Mouse (Mus musculus): ENCODE results near the gene Adamts5. TPM values are rescaled to one million over a fixed set of nuclear protein-coding genes. Genes with fewer than 3 reads are reported as not detected.
A peak's percentile ranks its signal among the peaks of the same experiment; 100 is the strongest.

Adamts5 gene
- polyA plus RNA-seq (2012; rRNA removed): 0.11 and 0.12 TPM in 2 replicates
- polyA plus RNA-seq (2014; fragmentation: Nextera tagmentation; extraction: Ambion mirVana): 0.25 and 0.39 TPM in 2 replicates

DNA sequence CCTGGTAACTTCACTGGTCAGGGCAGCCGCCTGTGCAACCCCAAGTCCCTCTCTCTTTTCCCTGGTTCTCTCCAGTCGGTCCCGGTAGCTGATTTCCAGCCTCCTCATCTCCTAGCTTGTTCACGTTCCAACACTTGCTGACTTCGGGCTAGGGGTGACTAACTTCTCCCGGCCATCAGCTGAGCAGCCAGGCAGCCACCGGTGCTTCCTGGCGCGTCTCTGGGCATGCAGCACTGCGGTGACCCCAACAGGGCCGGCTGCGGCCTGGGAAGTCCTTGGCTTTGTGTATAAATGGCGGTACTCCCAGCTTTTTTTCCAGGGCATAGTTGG lies at the start of gene Adamts5:
TSS of gene Adamts5 (minus strand) at position 248 of the 330 bp plus-strand sequence.
- ATAC-seq (ENCODE audit: insufficient read depth) (no peak), DNase-seq (ENCODE audit: low read depth in 3 of 3, low spot score in 3 of 3) (no peak)
- H3K27me3 ChIP-seq (ENCODE audit: control insufficient read depth, insufficient read depth, low read length): peaks cover 23% of the 10 kb centered on the region
- peak within 1 kb of the TSS; percentile 56 for H3K4me2 ChIP-seq (ENCODE audit: low read depth)
- H3K9me3 ChIP-seq (ENCODE audit: control insufficient read depth, low read length): no peaks in the 10 kb centered on the region
- H3K4me1 ChIP-seq (replicated peaks; ENCODE audit: control insufficient read depth in 2 of 2, insufficient read depth in 2 of 2, low read length in 1 of 2): no peaks in the 10 kb centered on the region
- 6% methylated on average over 13 of the region's 13 CpGs for WGBS (ENCODE audit: insufficient replicate concordance)
- peak within 1 kb of the TSS; percentile 47 for H3K4me3 ChIP-seq (ENCODE audit: insufficient read depth in 1 of 2, low read depth in 2 of 2, low read length in 2 of 2)
- H3K27ac ChIP-seq: no peak within 1 kb of the TSS
- no peak within 1 kb of the TSS for H3K9ac ChIP-seq (replicated peaks)
- TF ChIP-seq CTCF (IDR thresholded peaks at IDR 0.05; ENCODE audit: low read depth) (no peak), EP300 (IDR thresholded peaks at IDR 0.05; ENCODE audit: low read depth) (no peak)
- no peaks in the 10 kb centered on the region for H3K36me3 ChIP-seq (replicated peaks; ENCODE audit: control insufficient read depth, insufficient read depth, low read depth)

DNA sequence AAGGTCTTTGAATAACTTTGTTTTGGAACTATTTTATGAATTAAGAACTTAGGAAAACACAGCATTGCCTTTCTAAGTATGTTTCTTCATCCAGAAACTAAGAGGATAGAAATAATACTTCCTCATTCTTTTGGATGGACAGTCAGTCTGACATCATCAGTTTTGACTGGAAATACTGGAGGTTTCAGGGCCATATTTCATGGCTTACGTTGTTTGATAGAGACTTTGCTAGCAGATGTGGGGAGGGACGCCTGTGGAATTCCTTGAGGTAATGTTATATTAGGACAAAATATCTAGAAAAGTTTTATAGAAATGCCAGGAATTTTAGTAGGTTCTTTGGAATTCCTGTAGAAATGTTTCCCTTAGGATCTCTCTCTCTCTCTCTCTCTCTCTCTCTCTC lies 48.7 kb upstream of the Adamts5 start:
- 44% methylated on average over 2 of the region's 2 CpGs for WGBS (ENCODE audit: insufficient replicate concordance)
- Histone ChIP-seq H3K9me3 (ENCODE audit: control insufficient read depth, low read length) (no peaks in the 10 kb centered on the region), H3K27me3 (ENCODE audit: control insufficient read depth, insufficient read depth, low read length) (no peaks in the 10 kb centered on the region), H3K4me1 (replicated peaks; ENCODE audit: control insufficient read depth in 2 of 2, insufficient read depth in 2 of 2, low read length in 1 of 2) (no peaks in the 10 kb centered on the region), H3K4me3 (ENCODE audit: insufficient read depth in 1 of 2, low read depth in 2 of 2, low read length in 2 of 2) (no peak overlapping the region), H3K9ac (replicated peaks) (no peak overlapping the region), H3K4me2 (ENCODE audit: low read depth) (no peak overlapping the region), H3K27ac (no peak overlapping the region), H3K36me3 (replicated peaks; ENCODE audit: control insufficient read depth, insufficient read depth, low read depth) (no peaks in the 10 kb centered on the region)
- ATAC-seq (ENCODE audit: insufficient read depth) (no peak), DNase-seq (ENCODE audit: low read depth in 3 of 3, low spot score in 3 of 3) (no peak)
- TF ChIP-seq CTCF (IDR thresholded peaks at IDR 0.05; ENCODE audit: low read depth) (no peak), EP300 (IDR thresholded peaks at IDR 0.05; ENCODE audit: low read depth) (no peak)

DNA sequence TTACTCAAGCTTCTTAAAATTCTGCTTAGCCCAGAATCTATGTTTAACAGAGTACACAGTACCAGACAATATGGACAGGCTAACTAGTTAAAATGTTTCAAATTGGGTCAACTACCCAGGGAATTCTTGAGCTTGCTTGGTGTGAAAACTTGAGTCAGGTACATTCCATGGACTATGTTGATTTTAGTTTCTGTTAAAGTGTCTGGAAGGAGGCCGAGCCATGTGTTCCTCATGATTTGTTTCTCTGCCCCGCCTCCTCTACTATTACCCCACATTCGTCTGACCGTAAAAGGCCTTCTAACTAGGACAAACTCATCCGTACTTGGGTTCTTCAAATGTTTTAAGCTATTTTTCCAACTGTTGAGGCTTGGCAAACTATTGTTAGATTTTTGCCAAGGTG lies 24.4 kb upstream of the Adamts5 start:
- Histone ChIP-seq H3K27ac (no peak overlapping the region), H3K27me3 (ENCODE audit: control insufficient read depth, insufficient read depth, low read length) (no peaks in the 10 kb centered on the region), H3K4me2 (ENCODE audit: low read depth) (no peak overlapping the region), H3K36me3 (replicated peaks; ENCODE audit: control insufficient read depth, insufficient read depth, low read depth) (no peaks in the 10 kb centered on the region), H3K9ac (replicated peaks) (no peak overlapping the region), H3K4me1 (replicated peaks; ENCODE audit: control insufficient read depth in 2 of 2, insufficient read depth in 2 of 2, low read length in 1 of 2) (no peaks in the 10 kb centered on the region), H3K4me3 (ENCODE audit: insufficient read depth in 1 of 2, low read depth in 2 of 2, low read length in 2 of 2) (no peak overlapping the region), H3K9me3 (ENCODE audit: control insufficient read depth, low read length) (no peaks in the 10 kb centered on the region)
- WGBS (ENCODE audit: insufficient replicate concordance): 75% methylated on average over 5 of the region's 5 CpGs
- DNase-seq (ENCODE audit: low read depth in 3 of 3, low spot score in 3 of 3) (no peak), ATAC-seq (ENCODE audit: insufficient read depth) (no peak)
- TF ChIP-seq CTCF (IDR thresholded peaks at IDR 0.05; ENCODE audit: low read depth): no peak
- no peak for TF ChIP-seq EP300 (IDR thresholded peaks at IDR 0.05; ENCODE audit: low read depth)

DNA sequence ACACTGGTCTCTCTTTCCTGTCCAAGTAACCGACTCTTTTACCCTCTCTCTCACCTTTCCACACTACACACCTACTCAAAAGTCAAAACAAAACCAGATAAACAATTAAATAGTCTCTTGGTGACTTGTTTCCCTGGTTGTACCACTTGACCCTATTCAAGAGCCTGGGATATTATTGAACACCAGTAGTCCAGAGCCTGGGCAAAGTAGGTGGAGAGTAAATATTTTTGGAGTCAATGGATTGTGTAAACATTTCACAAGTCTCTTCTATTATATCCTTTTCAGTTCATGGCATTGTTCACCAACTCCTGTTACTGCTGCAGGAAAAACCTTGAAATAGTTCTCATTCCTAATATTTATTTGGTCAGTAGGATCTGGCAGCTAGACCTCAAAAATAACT lies 20.8 kb upstream of the Adamts5 start:
- no peaks in the 10 kb centered on the region for H3K27me3 ChIP-seq (ENCODE audit: control insufficient read depth, insufficient read depth, low read length)
- no peak overlapping the region for H3K9ac ChIP-seq (replicated peaks)
- H3K36me3 ChIP-seq (replicated peaks; ENCODE audit: control insufficient read depth, insufficient read depth, low read depth): no peaks in the 10 kb centered on the region
- H3K27ac ChIP-seq: no peak overlapping the region
- 48% methylated on average over 1 of the region's 1 CpGs for WGBS (ENCODE audit: insufficient replicate concordance)
- H3K4me2 ChIP-seq (ENCODE audit: low read depth): no peak overlapping the region
- H3K4me3 ChIP-seq (ENCODE audit: insufficient read depth in 1 of 2, low read depth in 2 of 2, low read length in 2 of 2): no peak overlapping the region
- H3K9me3 ChIP-seq (ENCODE audit: control insufficient read depth, low read length): no peaks in the 10 kb centered on the region
- no peaks in the 10 kb centered on the region for H3K4me1 ChIP-seq (replicated peaks; ENCODE audit: control insufficient read depth in 2 of 2, insufficient read depth in 2 of 2, low read length in 1 of 2)
- no peak for TF ChIP-seq EP300 (IDR thresholded peaks at IDR 0.05; ENCODE audit: low read depth)
- no peak for TF ChIP-seq CTCF (IDR thresholded peaks at IDR 0.05; ENCODE audit: low read depth)
- DNase-seq (ENCODE audit: low read depth in 3 of 3, low spot score in 3 of 3): no peak
- no peak for ATAC-seq (ENCODE audit: insufficient read depth)

DNA sequence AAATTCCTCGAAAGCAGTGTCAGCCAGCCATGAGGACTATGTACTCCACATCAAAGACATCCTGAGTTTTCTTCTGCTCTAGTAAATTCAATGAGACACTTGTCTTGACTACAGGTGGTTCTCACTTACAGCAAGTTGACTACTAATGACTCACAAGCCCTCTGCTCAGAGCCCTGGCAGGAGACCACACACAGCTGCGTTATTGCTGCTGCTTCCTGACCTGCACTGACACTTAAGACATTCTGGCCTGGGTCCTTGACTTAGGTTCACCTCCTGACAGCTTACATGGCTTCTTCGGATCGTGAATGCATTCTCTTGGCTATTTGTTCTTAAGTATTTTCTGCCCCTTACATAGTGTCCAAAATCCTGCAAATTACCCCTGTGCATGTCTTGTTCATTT lies 18.5 kb upstream of the Adamts5 start:
- no peak for ATAC-seq (ENCODE audit: insufficient read depth)
- no peak for DNase-seq (ENCODE audit: low read depth in 3 of 3, low spot score in 3 of 3)
- Histone ChIP-seq H3K9me3 (ENCODE audit: control insufficient read depth, low read length) (no peaks in the 10 kb centered on the region), H3K27me3 (ENCODE audit: control insufficient read depth, insufficient read depth, low read length) (no peaks in the 10 kb centered on the region), H3K9ac (replicated peaks) (no peak overlapping the region), H3K4me3 (ENCODE audit: insufficient read depth in 1 of 2, low read depth in 2 of 2, low read length in 2 of 2) (no peak overlapping the region), H3K4me1 (replicated peaks; ENCODE audit: control insufficient read depth in 2 of 2, insufficient read depth in 2 of 2, low read length in 1 of 2) (no peaks in the 10 kb centered on the region), H3K4me2 (ENCODE audit: low read depth) (no peak overlapping the region), H3K36me3 (replicated peaks; ENCODE audit: control insufficient read depth, insufficient read depth, low read depth) (no peaks in the 10 kb centered on the region), H3K27ac (no peak overlapping the region)
- 55% methylated on average over 4 of the region's 4 CpGs for WGBS (ENCODE audit: insufficient replicate concordance)
- TF ChIP-seq CTCF (IDR thresholded peaks at IDR 0.05; ENCODE audit: low read depth) (no peak), EP300 (IDR thresholded peaks at IDR 0.05; ENCODE audit: low read depth) (no peak)

Measured in liver, embryonic 14.5 days (tissue).